Mouse (Mus musculus) thymus, postnatal 0 days (tissue): ENCODE measurements around the gene Fosl1. TPM values are rescaled to one million over a fixed set of nuclear protein-coding genes. Genes with fewer than 3 reads are reported as not detected.

Source experiments
- DNase-seq: peaks from one replicate; pipeline ENCODE4 v3.0.0-alpha.2; 2015; ENCODE audit warnings: low spot score
- polyA plus RNA-seq: library from polyadenylated mRNA; unstranded; fragments of >200 nt; fragmentation: Nextera tagmentation; extraction: Ambion mirVana; gene quantifications from 2 replicates; pipeline ENCODE4 v1.2.1, GENCODE M21; 2015

Fosl1 gene
- polyA plus RNA-seq, 1 experiment from 2014 or later, result 0.47 TPM

DNA sequence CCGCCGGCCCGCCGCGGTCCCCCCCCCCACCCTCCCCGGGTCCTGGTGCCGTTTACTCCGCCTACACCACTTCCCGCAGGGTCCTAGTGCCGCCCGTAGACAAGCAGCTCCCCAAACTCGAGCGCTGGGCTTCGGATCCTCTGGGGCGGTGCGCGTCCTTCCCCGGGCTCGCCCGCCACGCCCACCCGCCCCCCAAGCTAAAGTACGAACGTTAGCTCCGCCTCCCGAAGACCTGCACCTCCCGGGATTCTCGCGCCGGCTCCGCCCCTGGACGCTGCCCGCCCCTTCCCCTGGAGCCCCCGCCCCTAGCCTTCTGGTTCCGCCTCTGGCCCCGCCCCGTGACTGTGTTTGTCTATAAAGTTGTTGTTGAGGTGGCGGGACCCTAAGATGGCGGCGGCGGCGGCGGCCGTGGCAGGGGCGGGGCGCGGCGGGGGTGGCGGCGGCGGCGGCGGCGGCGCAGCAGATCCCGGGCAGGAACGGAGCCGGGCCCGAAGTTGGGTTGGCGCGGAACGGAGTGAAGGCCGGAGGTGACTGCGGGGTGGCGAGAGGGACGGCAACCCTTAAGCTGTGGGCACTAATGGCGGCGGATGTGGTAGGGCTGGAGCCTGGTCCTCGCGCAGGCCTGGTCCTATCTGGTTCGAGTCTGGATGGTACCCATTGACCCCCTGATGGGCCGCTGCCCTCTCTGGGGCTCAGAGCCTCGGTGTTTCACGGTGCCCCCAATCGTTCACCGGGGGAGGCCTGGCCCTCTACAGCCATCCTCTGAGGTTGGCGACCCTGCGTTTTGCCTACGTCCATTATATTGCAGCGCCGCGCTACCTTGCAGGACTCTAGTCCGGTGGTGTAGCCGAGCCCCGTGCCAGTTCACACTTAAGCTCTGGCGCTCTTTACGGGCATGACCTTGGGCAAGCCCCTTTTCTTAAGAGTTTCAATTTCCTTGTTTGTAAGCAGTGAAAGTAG is 22.3 kb upstream of the Fosl1 start, which contains the start of the genes Drap1 and AI837181:
Drap1 (minus strand) TSS at position 198 of the 960 bp plus-strand sequence.
AI837181 (plus strand) TSS at position 363 of the 960 bp plus-strand sequence.
- peak; percentile 97 for DNase-seq

DNA sequence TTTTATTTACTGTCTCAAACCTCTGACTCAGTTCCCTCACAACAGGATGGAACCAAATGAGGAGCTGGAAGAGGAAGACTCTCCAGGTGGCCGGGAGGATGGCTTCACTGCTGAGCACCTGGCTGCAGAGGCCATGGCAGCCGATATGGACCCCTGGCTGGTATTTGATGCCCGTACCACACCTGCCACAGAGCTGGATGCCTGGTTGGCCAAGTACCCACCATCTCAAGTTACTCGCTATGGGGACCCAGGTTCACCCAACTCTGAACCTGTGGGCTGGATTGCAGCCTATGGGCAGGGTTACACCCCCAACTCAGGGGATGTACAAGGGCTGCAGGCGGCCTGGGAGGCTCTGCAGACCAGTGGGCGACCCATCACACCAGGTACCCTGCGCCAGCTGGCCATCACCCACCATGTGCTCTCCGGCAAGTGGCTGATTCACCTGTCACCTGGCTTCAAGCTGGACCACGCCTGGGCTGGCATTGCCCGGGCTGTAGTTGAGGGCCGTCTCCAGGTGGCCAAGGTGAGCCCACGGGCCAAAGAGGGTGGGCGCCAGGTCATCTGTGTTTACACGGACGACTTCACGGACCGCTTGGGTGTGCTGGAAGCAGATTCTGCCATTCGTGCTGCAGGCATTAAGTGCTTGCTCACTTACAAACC is 21.3 kb upstream of the Fosl1 start:
- no peak for DNase-seq

DNA sequence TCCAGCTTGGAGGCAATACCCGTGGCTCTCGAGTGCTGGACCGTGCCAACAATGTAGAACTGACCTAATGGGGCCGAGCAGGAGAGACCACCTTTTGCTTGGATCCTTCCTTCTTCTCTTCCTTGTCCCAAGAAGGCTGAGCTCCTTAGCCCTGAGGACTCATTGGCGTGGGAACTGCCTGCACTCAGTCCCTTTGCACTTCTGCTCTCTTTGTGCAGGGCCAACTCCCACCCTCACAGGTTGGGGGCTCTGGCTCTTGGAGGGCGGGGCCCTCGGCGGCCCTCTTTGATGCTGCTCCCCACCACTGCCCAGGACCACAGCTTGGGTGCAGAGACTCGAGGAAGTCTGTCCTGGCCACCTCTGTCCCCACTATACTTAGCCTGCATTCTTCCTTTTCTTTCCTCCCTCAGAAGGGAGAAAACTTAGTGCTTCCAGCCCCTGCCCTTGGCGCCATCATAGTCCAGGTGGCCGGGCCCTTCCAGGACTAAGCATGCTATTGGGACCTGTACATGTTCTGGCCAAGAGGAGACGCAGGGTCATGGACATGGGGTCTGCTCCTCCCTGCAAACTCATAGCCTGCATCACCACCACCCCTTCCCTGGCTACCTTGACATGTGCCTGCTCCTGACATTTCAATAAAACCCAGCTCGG is 20.6 kb upstream of the Fosl1 start:
- DNase-seq, result no peak

DNA sequence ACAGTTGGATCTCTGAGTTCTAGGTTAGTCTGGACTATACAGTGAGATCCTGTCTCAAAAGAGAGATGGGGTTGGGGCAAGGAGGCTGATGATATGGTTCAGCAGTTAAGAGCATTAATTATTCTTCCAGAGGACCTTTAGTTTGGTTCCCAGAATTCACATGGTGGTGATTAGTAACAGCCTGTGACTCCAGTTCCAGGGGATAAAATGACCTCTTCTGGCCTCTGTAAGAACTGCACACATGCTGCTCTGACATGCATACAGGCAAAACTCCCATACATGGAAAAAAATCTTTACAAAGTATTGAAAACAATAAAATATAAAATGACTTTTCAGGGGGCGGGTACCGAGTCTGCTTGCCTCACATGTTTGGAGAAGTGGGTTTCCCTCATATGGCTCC is 19.3 kb upstream of the Fosl1 start:
- no peak for DNase-seq

DNA sequence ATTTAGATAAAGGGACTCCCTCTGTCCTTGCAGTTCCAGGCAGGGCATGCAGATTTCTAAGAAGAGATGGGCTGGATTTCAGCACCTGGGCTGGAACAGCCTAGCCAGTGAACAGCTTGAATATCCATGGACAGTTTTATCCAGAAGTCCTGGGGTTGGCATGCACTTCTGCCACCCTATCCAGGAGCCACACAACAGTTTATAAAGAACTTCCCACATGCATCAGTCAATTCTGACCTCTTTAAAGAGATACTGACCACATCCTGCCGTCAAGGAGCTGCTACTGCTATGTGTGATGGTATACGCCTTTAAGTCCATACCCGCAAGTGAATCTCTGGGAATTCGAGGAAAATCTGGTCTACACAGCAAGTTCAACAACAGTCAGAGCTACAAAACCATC is 18.1 kb upstream of the Fosl1 start:
- DNase-seq, result no peak

DNA sequence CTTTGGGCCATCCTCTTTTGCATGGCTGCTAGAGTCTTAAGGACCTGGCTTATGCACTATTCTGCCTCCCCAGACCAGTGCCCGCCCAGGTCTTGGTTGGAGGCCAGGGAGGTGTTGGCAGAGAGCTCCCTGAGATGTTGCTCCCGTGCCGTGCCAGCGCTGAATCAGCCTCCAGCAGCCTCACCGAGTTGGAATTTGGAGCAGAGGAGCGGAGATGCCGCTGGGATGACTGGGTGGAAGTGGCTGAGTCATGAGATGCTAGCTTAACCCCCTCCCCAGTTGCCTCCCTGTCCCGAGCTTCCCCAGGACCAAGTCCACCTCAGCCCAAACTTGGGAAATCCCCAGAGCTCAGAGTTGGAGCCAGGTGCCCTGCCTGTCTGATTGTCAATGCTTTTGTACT is 17.5 kb upstream of the Fosl1 start:
- no peak for DNase-seq

DNA sequence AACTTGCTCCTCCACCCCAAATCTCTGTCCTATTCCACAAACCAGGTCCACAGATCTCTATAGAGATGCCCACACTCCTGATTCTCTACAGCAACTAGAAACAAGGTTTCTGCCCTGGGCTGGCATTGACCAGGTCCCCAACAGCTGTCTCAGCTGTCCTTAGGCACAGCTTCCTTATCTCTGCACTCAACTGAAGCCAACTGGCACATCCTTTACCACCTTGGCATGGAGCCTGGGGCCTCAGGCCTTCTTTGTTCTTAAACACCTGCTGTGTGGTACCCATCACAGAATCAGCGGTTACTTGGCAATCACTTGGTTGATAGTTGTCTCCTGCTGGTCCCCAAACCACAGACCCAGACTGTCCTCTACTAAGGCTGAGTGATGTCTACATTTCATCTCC is 16.9 kb upstream of the Fosl1 start:
- DNase-seq, result peak; percentile 47

DNA sequence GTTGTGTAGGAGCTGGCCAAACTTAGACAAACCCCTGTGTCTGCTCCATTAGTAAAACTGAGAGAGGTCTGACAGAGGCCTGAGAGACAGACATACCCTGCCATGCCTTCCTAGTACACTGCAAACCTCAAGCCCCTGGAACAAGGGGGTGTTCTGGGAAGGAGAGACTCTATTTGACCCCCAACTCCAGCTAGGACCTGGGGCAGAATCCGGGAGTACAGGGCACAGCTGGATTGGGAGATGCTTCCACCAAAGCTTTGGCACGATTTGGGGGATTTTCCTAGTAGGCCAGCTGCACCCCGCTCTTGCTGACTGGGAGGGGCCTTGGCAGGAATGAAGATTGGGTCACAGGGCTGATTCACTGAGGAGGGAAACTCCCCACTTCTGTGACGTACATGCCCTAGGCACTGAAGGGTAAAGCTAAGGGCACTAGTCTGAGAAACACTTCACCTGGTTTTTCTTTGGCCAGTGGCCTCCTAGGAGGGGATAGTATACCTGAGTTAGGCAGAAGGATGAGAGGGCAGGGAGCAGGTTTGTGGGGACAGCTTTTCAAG is 15.4 kb upstream of the Fosl1 start:
- no peak for DNase-seq

DNA sequence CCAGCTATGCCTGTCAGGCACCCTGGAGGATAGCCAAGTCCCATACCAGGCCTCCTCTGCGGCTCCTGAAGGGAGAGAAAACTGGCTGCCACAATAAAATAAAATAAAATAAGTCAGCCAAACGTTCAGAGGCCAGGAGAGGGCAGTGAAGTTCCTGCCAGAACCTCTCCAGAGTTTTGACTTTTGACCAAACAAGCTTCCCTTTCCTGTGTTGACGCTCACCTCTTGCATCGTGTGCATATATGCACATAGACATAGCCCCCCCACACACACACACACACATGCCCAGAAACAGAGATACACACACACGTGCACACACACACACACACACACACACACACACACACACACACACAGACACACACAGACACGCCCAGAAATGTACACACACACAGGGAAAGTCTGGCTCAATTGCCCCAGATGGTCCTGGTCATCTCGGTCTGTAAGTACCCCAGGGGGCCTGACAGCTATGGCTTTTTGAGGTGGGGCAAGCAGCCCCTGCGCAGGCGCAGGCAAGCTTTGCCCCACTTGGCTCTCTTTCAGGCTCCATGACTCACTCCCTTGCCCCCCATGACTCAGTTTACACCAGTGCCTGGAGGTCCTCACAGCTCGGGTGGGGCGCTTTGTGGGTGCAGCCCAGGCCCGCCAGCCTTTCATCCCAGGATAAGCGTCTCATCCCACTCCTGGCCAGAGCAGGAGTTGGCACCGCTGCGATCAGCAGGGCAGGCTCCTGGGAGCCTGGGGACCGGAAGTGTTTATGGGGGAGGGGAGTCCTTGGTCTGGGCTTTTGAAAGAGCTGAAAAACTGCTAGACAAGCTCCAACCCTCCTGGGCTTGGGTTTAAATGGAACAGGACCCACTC is 14.1 kb upstream of the Fosl1 start:
- DNase-seq, result peak; percentile 72

DNA sequence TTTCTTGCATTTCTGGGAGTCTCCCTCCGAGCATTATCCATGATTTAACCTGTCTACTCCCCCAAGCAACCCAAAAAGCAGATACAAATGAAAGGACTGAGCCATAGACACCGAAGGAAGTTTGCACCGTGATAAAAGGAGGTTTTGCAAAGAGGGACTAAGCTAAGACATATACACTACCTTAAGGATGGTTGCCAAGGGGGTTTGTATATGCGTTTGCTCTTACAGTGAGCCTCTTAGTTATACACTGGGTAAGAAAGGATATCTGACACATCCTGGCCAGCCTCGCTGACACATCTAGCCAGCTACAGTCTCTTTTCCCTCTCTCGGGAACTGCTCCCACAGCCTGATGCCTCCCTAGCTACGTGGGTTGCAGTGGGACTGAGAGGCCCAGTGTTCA is 13.4 kb upstream of the Fosl1 start:
- DNase-seq, result no peak

DNA sequence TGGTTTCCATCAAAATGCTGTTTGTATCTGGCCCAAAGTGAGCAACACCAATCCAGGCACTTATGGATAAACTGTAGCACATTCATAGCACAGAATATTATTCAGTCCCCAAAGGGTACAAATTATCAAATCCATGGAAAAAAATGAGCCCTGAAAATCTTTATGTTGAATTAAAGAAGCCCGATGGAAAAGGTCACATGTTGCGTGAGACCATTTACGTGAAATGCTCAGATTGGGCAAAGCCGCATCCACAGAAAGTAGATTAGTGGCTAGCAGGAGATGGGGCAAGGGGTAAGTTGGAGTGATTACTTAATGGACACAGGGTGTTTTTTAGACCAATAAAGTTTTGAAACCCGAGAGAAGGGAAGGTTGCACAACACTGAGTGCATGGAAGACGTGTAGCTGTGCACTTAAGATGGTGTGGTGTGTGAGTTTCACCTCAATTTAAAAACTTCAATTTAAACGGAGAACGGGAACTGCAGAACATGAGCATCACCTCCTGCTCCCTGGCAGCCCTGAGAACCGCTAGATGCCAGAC is 2.9 kb upstream of the Fosl1 start:
- no peak for DNase-seq

DNA sequence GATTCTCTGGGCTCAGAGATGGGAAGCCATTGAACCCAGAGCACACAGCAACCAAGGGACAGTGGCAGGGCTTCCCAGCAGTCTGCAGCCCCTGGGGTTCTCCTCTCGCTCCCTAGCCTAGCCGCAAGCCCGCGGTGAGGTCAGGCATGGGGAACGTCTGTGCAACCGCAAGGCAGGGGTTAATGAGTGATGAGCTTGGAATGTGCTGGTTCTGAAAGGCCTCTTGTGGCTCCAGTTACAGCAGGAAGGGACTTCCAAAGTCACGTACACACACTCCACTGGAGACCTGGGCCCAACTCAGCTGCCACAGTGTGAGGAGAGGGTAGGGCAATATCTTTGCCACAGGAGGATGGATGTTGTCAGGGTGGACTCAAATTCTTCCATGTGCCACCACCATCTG is 2.4 kb upstream of the Fosl1 start:
- no peak for DNase-seq

DNA sequence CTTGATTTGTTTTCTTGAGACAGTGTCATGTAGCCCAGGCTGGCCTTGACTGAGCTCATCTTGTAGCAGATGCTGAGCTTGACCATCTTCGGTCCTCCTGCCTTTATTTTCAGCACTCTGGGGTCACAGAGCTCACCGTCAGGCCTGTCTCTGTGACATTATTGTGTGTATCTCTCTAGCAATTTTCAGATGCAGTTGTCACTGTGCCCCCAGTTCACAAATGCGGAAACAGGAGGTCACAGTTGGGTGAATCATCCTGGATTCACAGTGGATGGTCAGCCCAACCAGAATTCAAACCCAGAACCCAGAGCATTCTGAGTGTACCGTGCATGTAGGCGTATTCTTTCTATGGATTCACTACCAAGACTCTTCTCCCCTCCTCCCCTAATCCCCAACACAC is 1.6 kb upstream of the Fosl1 start:
- no peak for DNase-seq

DNA sequence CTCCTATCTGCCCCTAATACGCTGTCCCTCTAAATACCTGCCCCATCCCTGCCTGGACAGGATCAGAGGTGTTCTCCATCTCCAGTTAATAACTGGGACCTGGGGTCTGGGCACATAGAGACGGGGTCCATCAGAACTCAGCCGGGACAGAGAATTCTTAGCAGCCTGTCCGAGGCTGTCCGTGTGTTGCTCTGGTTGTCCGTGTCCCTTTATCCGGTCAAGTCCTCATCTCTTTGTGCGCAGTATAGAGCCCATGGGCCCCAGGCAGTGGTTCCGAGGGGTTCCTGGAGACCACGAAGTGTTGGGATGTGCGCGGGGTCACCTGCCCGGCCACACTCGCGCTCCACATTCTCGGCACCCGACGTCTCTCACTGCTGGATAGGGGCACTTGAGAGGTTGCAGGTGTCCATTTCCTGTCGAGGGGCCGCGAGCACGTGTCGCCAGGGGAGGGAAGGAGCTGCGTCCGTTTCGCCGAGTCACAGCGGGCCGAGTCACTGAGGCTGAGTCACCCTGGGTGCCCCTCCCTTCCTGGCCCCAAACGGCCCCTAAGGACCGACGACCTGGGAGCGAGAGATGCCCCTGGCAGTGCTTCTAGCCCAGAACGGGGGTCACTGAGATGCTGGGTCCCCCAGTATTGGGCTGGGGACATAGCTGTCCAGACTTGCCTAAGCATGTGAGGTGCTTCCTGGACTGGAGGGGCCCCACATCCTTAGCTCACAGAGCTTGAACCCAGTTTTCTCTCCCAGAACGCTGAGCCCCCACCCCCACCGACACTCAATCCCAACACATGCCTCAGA is 1.2 kb downstream of the Fosl1 start:
- DNase-seq, result peak; percentile 52

DNA sequence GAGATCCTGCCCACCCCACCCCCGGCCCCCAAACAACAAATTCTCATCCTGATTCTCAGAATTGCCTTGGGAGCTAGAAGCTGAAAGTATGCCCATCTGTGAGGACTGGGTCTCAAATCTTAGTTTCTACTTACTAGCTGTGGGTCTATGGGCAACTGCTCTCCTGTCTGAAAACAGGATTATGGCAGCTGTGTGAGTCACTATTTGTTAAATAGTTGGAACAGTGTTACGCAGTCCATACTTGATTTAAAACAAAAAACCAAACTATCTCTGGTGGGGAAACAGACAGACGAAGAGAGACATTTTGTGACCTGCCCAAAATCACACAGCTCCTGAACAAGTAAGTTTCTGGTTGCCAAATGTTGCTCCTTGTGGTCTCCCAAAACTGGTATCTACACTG is 2.3 kb downstream of the Fosl1 start:
- DNase-seq, result no peak

DNA sequence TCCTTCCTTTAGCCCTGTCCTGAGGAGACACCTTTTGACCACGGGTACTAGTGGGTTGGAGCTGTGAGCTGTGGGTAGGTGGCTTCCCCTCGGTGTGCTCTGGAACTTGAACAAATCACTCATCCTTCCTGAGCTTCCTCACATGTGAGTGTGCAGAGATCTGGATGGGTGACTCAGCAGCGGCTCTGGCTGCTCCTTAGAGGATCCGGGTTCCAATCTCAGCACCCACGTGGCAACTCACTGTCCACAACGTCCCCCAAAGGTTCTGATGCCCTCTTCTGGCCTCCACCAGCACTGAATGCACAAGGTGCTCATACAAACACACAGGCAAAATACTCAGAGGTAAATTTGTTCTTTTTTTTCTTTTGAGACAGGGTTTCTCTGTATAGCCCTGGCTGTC is 4.4 kb downstream of the Fosl1 start:
- no peak for DNase-seq

DNA sequence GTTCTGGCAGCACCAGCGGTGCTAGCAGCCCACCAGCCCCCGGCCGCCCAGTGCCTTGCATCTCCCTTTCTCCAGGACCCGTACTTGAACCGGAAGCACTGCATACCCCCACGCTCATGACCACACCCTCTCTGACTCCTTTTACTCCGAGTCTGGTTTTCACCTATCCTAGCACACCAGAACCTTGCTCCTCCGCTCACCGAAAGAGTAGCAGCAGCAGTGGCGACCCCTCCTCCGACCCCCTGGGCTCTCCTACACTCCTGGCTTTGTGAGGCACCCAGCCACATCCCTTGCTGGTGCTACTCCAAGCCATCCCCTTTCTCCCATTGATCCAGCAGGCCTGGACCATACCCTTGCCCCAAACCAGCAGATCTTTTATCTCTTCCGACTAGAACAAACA is 7.7 kb downstream of the Fosl1 start:
- DNase-seq, result no peak

DNA sequence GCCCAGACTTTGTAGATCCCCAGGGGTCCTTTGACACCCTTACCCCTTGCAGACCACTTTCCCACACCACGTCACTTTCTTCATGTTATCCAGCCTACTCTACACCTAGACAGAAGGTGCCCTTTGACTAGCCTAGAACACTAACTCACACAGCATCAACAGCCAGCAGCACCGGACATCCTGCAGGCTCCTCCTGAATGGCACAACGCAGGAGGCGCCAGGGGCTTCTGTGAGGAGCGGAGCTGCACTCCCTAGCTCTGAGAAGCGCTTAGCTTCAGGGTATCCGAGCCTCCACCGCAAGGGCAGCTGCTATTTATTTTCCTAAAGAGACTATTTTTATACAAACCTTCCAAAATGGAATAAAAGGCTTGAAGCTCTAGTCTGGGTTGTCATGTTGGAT is 8.2 kb downstream of the Fosl1 start:
- DNase-seq, result no peak

DNA sequence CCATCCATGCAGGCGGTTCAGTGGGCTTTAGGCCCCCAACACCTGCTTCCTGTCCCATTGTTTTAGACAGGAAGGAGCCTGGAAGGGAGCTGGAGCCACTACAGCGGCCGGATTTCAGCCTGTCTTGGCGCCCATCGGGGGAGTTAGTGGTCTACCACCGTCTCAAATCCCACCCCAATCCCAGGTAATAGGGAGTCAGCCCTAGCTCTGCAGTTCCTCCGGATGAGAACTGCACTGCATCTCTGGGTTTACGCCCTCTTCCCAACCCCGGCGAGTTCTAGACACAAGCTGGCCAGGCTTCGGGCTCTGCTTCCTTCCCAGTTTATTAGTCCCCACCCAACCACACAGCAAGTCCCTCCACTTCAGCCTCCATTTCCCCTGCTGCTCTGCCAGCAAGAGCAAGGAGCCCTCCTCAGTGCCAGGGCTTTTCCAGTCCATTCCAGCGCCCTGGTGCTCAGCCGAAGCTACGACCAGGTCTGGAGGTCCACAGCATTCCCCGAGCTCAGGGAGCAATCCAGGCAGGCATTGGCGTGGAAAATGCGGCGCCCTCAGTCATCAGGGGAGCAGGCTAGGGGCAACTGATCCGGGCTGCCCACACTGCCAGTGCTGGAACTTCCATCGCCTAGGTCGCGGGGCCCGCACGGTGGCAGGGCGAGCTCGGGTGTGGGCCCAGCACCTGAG is 9.0 kb downstream of the Fosl1 start:
- no peak for DNase-seq
